Mouse (Mus musculus): ENCODE data around the gene Cep44.

Cep44 gene

DNA sequence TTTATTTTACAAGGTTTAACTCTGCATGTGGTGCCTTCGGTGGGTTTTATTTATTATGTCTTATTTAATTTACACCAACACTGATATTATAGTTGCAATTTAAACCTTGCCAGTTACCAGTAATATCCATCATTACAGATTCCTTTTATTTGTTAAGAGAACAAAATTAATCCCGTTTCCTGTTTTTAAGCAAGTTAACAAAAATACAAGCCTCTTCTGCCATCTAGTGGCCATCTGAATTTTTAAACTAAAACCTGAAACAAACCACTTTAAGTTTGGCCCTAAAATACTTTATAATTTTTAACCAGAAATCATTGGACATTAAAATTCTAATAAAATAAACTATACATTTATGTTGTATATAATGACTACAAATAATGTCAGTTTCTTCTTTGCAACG is 64.8 kb downstream of the Cep44 start:
- in situ Hi-C loops (cut with MboI, MseI) = loop anchor here (25.0 kb wide), 1 partner anchor 1374 kb away; no protein-coding TSS in a partner anchor

Measured in T-helper 2 cell (primary cell).